9 mouse cellular contexts compared by ENCODE assay signal in the genomic region with DNA sequence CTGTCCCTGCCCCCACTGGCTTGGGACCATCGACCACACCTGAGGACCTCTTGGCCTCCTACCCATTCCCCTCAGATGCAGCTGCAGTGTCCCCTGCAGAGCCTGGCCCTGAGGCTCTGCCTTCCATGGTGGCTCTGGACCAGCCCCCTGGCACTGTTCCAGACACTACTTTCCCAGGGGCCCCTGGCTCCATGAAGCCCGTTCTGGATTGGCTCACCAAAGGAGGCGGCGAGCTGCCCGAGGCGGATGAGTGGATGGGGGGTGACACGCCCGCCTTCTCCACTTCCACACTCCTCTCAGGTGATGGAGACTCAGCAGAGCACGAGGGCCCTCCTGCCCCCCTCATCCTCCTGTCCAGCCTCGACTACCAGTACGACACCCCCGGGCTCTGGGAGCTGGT. TPM values are rescaled to one million over a fixed set of nuclear protein-coding genes. Genes with fewer than 3 reads are reported as not detected.
A peak's percentile ranks its signal among the peaks of the same experiment; 100 is the strongest.
DNase-seq lines count a peak whose midpoint lies in the region; ATAC-seq lines count a peak whose summit lies in the region.
"Had no signal": no experiment of that assay in that cellular context is flagged by ENCODE, and none has a peak within 500 bp of the region (broad histone marks: within the 10 kb centered on the region; RNA-seq: fewer than 3 reads in every experiment).

No protein-coding gene starts in this region.

- no peaks in the 10 kb centered on the region for H3K9me3 ChIP-seq in neural tube, embryonic 13.5 days
- no peaks in the 10 kb centered on the region for H3K9me3 ChIP-seq in midbrain, embryonic 15.5 days
- H3K9me3 ChIP-seq: liver, embryonic 15.5 days had no signal

- no peak overlapping the region for H3K4me3 ChIP-seq in neural tube, embryonic 13.5 days
- no peak overlapping the region for H3K4me3 ChIP-seq in midbrain, embryonic 15.5 days
- H3K4me3 ChIP-seq: liver, embryonic 15.5 days had no signal

- H3K36me3 ChIP-seq in neural tube, embryonic 13.5 days, result peaks cover 93% of the 10 kb centered on the region
- H3K36me3 ChIP-seq in midbrain, embryonic 15.5 days (replicated peaks), result peaks cover 58% of the 10 kb centered on the region

- no peak overlapping the region for H3K4me2 ChIP-seq in neural tube, embryonic 13.5 days
- no peak overlapping the region for H3K4me2 ChIP-seq in midbrain, embryonic 15.5 days
- H3K4me2 ChIP-seq: liver, embryonic 15.5 days had no signal

- ATAC-seq in neural tube, embryonic 13.5 days (ENCODE audit: low read depth), result 0 out of 2 replicates have a peak, but pooled peaks have one; percentile 11
- no peak; the same call in 1 of the 2 replicates for ATAC-seq in midbrain, embryonic 15.5 days (replicated peaks)

- WGBS in neural tube, embryonic 13.5 days, result 71% methylated on average over 12 of the region's 12 CpGs
- WGBS in midbrain, embryonic 15.5 days, result 73% methylated on average over 12 of the region's 12 CpGs

- peak overlapping the region; percentile 33; the same call in 1 of the 2 replicates for H3K27ac ChIP-seq in neural tube, embryonic 13.5 days (replicated peaks)
- peak overlapping the region; percentile 32; the same call in 1 of the 2 replicates for H3K27ac ChIP-seq in midbrain, embryonic 15.5 days
- H3K27ac ChIP-seq: liver, embryonic 15.5 days had no signal

- H3K9ac ChIP-seq in neural tube, embryonic 13.5 days, result no peak overlapping the region; the same call in 1 of the 2 replicates
- H3K9ac ChIP-seq in midbrain, embryonic 15.5 days, result no peak overlapping the region
- H3K9ac ChIP-seq: liver, embryonic 15.5 days had no signal

- no peaks in the 10 kb centered on the region for H3K27me3 ChIP-seq in neural tube, embryonic 13.5 days
- no peaks in the 10 kb centered on the region for H3K27me3 ChIP-seq in midbrain, embryonic 15.5 days (replicated peaks)
- H3K27me3 ChIP-seq: liver, embryonic 15.5 days had no signal

- peaks cover 56% of the 10 kb centered on the region for H3K4me1 ChIP-seq in neural tube, embryonic 13.5 days (replicated peaks)
- peaks cover 7% of the 10 kb centered on the region; the same call in 1 of the 2 replicates for H3K4me1 ChIP-seq in midbrain, embryonic 15.5 days
- H3K4me1 ChIP-seq: liver, embryonic 15.5 days had no signal

- peak; percentile 78 to 89 for DNase-seq in adrenal gland, adult (ENCODE audit: inconsistent age in 2 of 2, low spot score in 1 of 2)
- DNase-seq in adrenal gland, adult 8-10 months, result no peak
- peak; percentile 43 for DNase-seq in kidney, adult 11 months
- no peak for DNase-seq in kidney, adult 9 months
- no peak for DNase-seq in neural tube, embryonic 10.5 days (ENCODE audit: extremely low spot score, low spot score)
- DNase-seq in spleen, adult 18-20 months, result no peak

RNA-seq across cellular contexts. Expression of gene Plxnb1, which starts 9.8 kb away (rescaled TPM):
- 100 to 1,000 TPM; 128 to 173 (median 140) TPM for total RNA-seq in adrenal gland, adult 8-10 months (2022)
- 19.9 and 22.2 TPM in 2 replicates for polyA plus RNA-seq in neural tube, embryonic 13.5 days (2015; fragmentation: Nextera tagmentation; extraction: Ambion mirVana)
- 25.5 and 27.3 TPM in 2 replicates for polyA plus RNA-seq in midbrain, embryonic 15.5 days (2015; fragmentation: Nextera tagmentation; extraction: Ambion mirVana)

RNA-seq across cellular contexts. Expression of gene Tma7, which starts 22.6 kb away (rescaled TPM):
- 100 to 1,000 TPM; 342 to 453 (median 370) TPM for total RNA-seq in adrenal gland, adult 8-10 months (2022)
- polyA plus RNA-seq in neural tube, embryonic 13.5 days (2015; fragmentation: Nextera tagmentation; extraction: Ambion mirVana), result 726 and 792 TPM in 2 replicates
- polyA plus RNA-seq in midbrain, embryonic 15.5 days (2015; fragmentation: Nextera tagmentation; extraction: Ambion mirVana), result 607 and 639 TPM in 2 replicates

RNA-seq across cellular contexts. Expression of gene Ccdc51, which starts 22.7 kb away (rescaled TPM):
- 10 to 100 TPM; 17.3 to 20.0 (median 18.7) TPM for total RNA-seq in adrenal gland, adult 8-10 months (2022)
- polyA plus RNA-seq in neural tube, embryonic 13.5 days (2015; fragmentation: Nextera tagmentation; extraction: Ambion mirVana), result 14.2 and 15.5 TPM in 2 replicates
- 14.3 and 16.8 TPM in 2 replicates for polyA plus RNA-seq in midbrain, embryonic 15.5 days (2015; fragmentation: Nextera tagmentation; extraction: Ambion mirVana)

RNA-seq across cellular contexts. Expression of gene Atrip, which starts 31.1 kb away (rescaled TPM):
- total RNA-seq in adrenal gland, adult 8-10 months (2022), result 10 to 100 TPM; 16.3 to 27.7 (median 22.2) TPM
- 26.3 and 29.5 TPM in 2 replicates for polyA plus RNA-seq in neural tube, embryonic 13.5 days (2015; fragmentation: Nextera tagmentation; extraction: Ambion mirVana)
- 35.2 and 35.6 TPM in 2 replicates for polyA plus RNA-seq in midbrain, embryonic 15.5 days (2015; fragmentation: Nextera tagmentation; extraction: Ambion mirVana)

RNA-seq across cellular contexts. Expression of gene Trex1, which starts 45.5 kb away (rescaled TPM):
- 10 to 100 TPM; 19.0 to 25.3 (median 21.7) TPM for total RNA-seq in adrenal gland, adult 8-10 months (2022)
- polyA plus RNA-seq in neural tube, embryonic 13.5 days (2015; fragmentation: Nextera tagmentation; extraction: Ambion mirVana), result 12.4 and 15.0 TPM in 2 replicates
- polyA plus RNA-seq in midbrain, embryonic 15.5 days (2015; fragmentation: Nextera tagmentation; extraction: Ambion mirVana), result 18.0 TPM in 2 replicates

Comparison
In these comparisons a context has a peak if more than half of its experiments do, and no peak if none do; other contexts are left out.
1. DNase-seq: peak in adrenal gland, adult (2 of 2) and kidney, adult 11 months (single experiment); none in adrenal gland, adult 8-10 months (single experiment), kidney, adult 9 months (single experiment), neural tube, embryonic 10.5 days (single experiment) and spleen, adult 18-20 months (0 of 2).